Mouse (Mus musculus) E14TG2a.4 (cell line): ENCODE data around the gene Epb41l4b.

ENCODE experiments used
- CTCF ChIP-seq: conservative IDR thresholded peaks from 2 replicates; pipeline ENCODE4 v1.5.1; 2014; ENCODE audit warnings: low read length
- POU5F1 ChIP-seq: IDR thresholded peaks from 2 replicates; pipeline ENCODE4 v1.6.1; 2014; ENCODE audit warnings: low read length, borderline replicate concordance

DNA sequence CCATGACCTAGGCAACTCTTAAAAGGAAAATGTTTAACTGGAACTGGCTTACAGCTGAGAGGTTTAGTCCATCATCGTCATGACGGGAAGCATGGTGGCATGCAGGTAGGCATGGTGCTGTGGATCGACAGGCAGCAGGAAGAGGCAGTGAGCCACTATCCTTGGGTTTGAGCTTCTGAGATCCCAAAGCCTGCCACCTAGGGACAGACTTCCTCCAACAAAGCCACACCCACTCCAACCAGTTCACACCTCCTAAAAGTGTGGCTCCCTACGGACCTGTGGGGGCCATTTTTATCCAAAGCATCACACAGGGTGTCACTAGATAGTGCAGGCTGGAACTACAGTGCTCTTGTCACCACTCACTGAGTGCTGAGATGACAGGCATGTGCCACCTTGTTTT is 31.8 kb downstream of the Epb41l4b start:
- TF ChIP-seq CTCF (no peak), POU5F1 (no peak)
